Mouse (Mus musculus) midbrain, postnatal 0 days (tissue): Measurements from ENCODE around the gene Tsr1. TPM values are rescaled to one million over a fixed set of nuclear protein-coding genes. Genes with fewer than 3 reads are reported as not detected.

Experiments used
- ATAC-seq: fragments of 200-750 bp; cut with Nextera tagmentation; 2 replicates; pipeline ENCODE4 v1.8.0; 2017; ENCODE audit warnings: moderate number of reproducible peaks, mild to moderate bottlenecking, moderate TSS enrichment, moderate library complexity; ENCODE audit not compliant: low FRiP score
- DNase-seq: peaks from one replicate; pipeline ENCODE4 v3.0.0-alpha.2; 2015; ENCODE audit warnings: low spot score
- H3K27ac ChIP-seq: fragments of 300-500 bp; sonication (generic); 2 replicates; pipeline ENCODE4 v1.5.1; 2014; ENCODE audit warnings: low read depth, mild to moderate bottlenecking, low read length, mixed read lengths
- H3K27me3 ChIP-seq: fragments of 300-500 bp; sonication (generic); 2 replicates; pipeline ENCODE4 v1.6.1; 2014; ENCODE audit warnings: low read length, control low read depth, mixed read lengths; ENCODE audit not compliant: insufficient read depth
- H3K36me3 ChIP-seq: fragments of 300-500 bp; sonication (generic); 2 replicates; pipeline ENCODE4 v1.6.1; 2014; ENCODE audit warnings: low read length, control low read depth, mixed read lengths; ENCODE audit not compliant: insufficient read depth
- H3K4me1 ChIP-seq: fragments of 300-500 bp; sonication (generic); 2 replicates; pipeline ENCODE4 v1.6.1; 2014; ENCODE audit warnings: mild to moderate bottlenecking, control low read depth, antibody characterized with exemption, low read length, mixed read lengths; ENCODE audit not compliant: insufficient read depth
- H3K4me2 ChIP-seq: fragments of 300-500 bp; sonication (generic); 2 replicates; pipeline ENCODE4 v1.6.1; 2014; ENCODE audit warnings: low read depth, mild to moderate bottlenecking, low read length, mixed read lengths; ENCODE audit not compliant: poor library complexity, severe bottlenecking
- H3K4me3 ChIP-seq: fragments of 300-500 bp; sonication (generic); 2 replicates; pipeline ENCODE4 v1.5.1; 2014; ENCODE audit warnings: low read depth, mild to moderate bottlenecking, low read length, moderate library complexity
- H3K9ac ChIP-seq: fragments of 300-500 bp; sonication (generic); replicated peaks from 2 replicates; pipeline ENCODE4 v1.6.1; 2014; ENCODE audit warnings: mild to moderate bottlenecking, low read length, moderate library complexity, mixed read lengths; ENCODE audit not compliant: poor library complexity, severe bottlenecking
- H3K9me3 ChIP-seq: fragments of 300-500 bp; sonication (generic); 2 replicates; pipeline ENCODE4 v1.6.1; 2016; ENCODE audit warnings: low read length, control low read depth
- CTCF ChIP-seq: IDR thresholded peaks from 2 replicates; pipeline ENCODE4 v1.5.1; 2016; ENCODE audit warnings: antibody characterized with exemption, mild to moderate bottlenecking
- WGBS: fragments of 180-500 bp; shearing (Covaris S2); extraction: QIAGEN DNeasy Blood & Tissue Kit; methylation state at CpG from one replicate; pipeline ENCODE4 v1.1.7; 2014; 5-methylcytosine and 5-hydroxymethylcytosine counted together
- polyA plus RNA-seq: library from polyadenylated mRNA; unstranded; fragments of >200 nt; fragmentation: Nextera tagmentation; extraction: Ambion mirVana; gene quantifications from 2 replicates; pipeline ENCODE4 v1.2.1, GENCODE M21; 2015
- total RNA-seq: library from RNA; depleted of rRNA; stranded (reverse); fragments of >200 nt; gene quantifications from 2 replicates; pipeline ENCODE4 v1.2.3, GENCODE M21; 2014

The Tsr1 gene
- total and polyA plus RNA-seq, 2 experiments from 2014 or later: 22.9 to 23.6 TPM

DNA sequence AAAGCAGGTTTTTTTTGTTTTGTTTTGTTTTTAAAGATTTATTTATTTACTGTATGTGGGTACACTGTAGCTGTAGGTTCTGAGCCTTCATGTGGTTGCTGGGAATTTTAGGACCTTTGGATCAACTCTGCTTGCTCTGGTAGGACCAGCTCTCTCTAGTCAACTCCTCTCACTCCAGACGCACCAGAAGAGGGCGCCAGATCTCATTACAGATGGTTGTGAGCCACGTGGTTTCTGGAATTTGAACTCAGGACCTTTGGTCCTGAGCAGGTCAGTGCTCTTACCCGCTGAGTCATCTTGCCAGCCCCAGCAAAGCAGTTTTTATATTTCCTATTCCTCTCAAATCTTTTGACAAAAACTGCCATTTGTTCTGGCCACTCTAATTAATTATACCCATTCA lies 26.3 kb downstream of the Tsr1 start:
- H3K9me3 ChIP-seq: no peaks in the 10 kb centered on the region
- H3K4me1 ChIP-seq: peaks cover 7% of the 10 kb centered on the region; the same call in 1 of the 2 replicates
- TF ChIP-seq CTCF: peak; percentile 60
- 65% methylated on average over 4 of the region's 4 CpGs for WGBS
- no peak for DNase-seq
- H3K27me3 ChIP-seq: no peaks in the 10 kb centered on the region
- no peak overlapping the region for H3K4me3 ChIP-seq
- H3K9ac ChIP-seq: no peak overlapping the region
- ATAC-seq: no peak
- H3K36me3 ChIP-seq: peaks cover 3% of the 10 kb centered on the region; the same call in 1 of the 2 replicates
- H3K27ac ChIP-seq: no peak overlapping the region
- H3K4me2 ChIP-seq: no peak overlapping the region

DNA sequence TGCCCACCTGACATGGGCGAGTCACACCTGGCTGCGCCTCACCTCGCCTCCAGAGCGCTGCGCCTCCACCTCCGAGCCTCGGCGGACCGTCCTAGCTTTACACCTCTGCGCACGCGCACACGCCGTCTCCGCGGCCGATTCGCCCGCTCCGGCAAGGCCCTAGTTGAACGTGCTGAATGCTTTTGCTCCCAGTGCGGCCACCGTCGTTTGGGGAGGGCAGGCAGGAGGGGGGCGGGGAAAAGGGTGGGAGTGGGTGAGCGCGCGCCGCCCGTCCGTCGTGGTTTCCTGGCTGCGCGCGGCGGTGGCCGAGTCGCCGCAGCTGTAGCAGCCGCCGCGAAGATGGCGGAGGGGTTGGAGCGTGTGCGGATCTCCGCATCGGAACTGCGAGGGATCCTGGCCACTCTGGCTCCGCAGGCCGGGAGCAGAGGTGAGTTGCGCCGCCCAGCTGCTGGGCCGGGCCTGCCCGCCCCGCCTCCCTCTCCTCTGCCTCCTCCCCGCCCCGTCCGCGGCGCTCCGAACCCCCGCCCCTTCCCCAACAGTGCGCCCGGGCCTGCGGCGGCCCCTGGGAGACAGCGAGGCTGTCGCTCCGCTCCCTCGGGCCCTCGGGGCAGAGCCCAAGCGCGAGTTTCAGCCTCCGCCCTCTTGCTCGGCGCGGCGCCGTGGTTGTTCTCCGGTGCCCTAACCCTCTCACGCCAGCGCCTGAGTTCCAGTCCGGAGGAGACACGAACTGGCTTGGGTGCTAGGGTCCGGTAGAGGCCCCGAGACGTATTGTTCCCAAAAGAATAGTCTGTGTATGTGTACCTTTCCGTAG lies 27.9 kb downstream of the Tsr1 start, which contains the start of the genes Smg6 and Srr:
Smg6 (plus strand) TSS at position 247 of the 811 bp plus-strand sequence.
Srr (minus strand) TSS at position 372 of the 811 bp plus-strand sequence.
- WGBS: under 1% methylated on average over 70 of the region's 88 CpGs
- peak within 1 kb of the TSS; percentile 68 for H3K4me2 ChIP-seq
- peak; percentile 95 for ATAC-seq
- peak within 1 kb of the TSS; percentile 96 for H3K9ac ChIP-seq
- peaks cover 7% of the 10 kb centered on the region; the same call in 1 of the 2 replicates for H3K4me1 ChIP-seq
- no peaks in the 10 kb centered on the region for H3K9me3 ChIP-seq
- H3K36me3 ChIP-seq: no peaks in the 10 kb centered on the region
- TF ChIP-seq CTCF: peak; percentile 13; the same call in 1 of the 2 replicates
- peak within 1 kb of the TSS; percentile 94 for H3K4me3 ChIP-seq
- peak within 1 kb of the TSS; percentile 94 for H3K27ac ChIP-seq
- DNase-seq: peak; percentile 97
- no peaks in the 10 kb centered on the region for H3K27me3 ChIP-seq

DNA sequence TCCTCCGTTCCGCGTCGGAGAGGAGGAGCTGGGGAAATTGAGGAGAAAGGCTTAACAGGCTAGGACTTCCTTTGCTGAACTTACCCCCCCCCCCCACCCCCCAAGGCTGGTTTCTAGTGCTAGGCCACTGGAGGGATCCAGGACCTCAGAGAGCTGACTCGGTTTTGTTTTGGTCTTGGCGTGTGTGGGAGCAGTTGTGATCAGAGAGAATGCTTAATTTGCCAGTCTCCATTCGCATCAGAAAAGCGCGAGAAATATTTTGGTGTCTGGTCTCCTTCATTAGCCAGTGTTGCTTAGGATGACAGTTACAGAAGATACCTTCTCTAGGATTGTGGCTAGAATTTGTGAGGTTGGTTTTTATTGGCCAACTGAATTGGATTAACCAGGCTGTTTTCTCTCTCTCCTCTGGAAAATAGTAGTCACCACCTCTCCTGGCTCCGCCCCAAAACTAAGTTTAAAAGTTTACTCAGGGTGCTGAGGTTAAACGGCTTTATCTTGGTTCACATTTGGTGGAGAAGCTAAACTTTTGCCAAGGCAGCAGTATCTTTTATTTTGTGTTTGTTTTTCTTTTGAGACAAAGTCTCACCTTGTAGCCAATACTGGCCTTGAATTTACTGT lies 28.6 kb downstream of the Tsr1 start:
- Histone ChIP-seq H3K27ac (peak overlapping the region; percentile 94), H3K9me3 (no peaks in the 10 kb centered on the region), H3K27me3 (no peaks in the 10 kb centered on the region), H3K4me1 (peaks cover 7% of the 10 kb centered on the region; the same call in 1 of the 2 replicates), H3K4me2 (peak overlapping the region; percentile 68), H3K4me3 (peak overlapping the region; percentile 94), H3K9ac (peak overlapping the region; percentile 96), H3K36me3 (no peaks in the 10 kb centered on the region)
- TF ChIP-seq CTCF: no peak
- WGBS: 9% methylated on average over 11 of the region's 11 CpGs
- DNase-seq: peak; percentile 3
- 0 out of 2 replicates have a peak, but pooled peaks have one; percentile 11 for ATAC-seq

DNA sequence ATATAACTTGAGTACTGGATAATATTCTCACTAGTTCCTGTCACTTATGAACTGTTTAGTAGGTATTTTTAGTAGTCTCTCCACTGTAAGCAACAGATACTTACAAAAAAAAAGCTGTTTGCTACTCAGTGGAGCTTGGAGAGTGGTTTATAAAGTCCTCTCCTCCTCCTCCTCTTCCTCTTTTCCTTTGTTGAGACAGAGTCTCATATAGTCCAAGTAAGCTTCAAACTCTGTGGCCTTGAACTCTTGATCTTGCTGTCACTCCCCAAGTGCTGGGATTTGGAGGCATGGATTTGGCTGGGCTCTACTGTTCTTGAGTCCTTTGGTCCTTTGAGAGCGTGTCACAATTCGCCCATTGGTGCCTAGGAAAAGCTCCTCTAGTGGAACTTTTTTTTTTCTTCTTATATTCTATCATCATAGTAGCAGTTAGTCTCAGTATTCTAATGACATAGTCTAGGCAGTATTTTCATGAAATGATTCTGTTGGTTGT lies 29.4 kb downstream of the Tsr1 start:
- WGBS: 91% methylated on average over 2 of the region's 2 CpGs
- Histone ChIP-seq H3K27ac (no peak overlapping the region), H3K4me1 (peaks cover 7% of the 10 kb centered on the region; the same call in 1 of the 2 replicates), H3K27me3 (no peaks in the 10 kb centered on the region), H3K4me3 (no peak overlapping the region), H3K9me3 (no peaks in the 10 kb centered on the region), H3K9ac (no peak overlapping the region), H3K4me2 (no peak overlapping the region), H3K36me3 (no peaks in the 10 kb centered on the region)
- TF ChIP-seq CTCF: no peak
- ATAC-seq: no peak
- no peak for DNase-seq

DNA sequence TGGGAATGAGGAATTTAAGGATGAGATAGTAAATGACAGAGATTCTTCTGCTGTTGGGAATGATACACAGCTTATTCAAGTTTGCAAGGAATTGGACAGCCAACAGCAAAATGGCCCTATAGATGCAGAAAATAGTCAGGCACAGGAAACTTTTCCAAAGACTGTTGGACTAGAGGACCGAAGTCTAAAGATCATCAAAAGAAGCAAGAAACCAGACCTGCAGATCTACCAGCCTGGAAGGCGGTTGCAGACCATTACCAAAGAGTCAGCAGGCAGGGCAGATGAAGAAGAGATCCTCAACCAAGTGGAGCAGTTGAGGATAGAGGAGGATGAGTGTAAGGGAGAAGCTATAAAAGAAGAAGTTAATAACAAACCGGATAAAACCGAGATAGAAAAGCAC lies 31.2 kb downstream of the Tsr1 start:
- no peak for DNase-seq
- Histone ChIP-seq H3K27ac (no peak overlapping the region), H3K36me3 (peaks cover under 1% of the 10 kb centered on the region; the same call in 1 of the 2 replicates), H3K4me1 (peaks cover 7% of the 10 kb centered on the region; the same call in 1 of the 2 replicates), H3K9me3 (no peaks in the 10 kb centered on the region), H3K4me2 (no peak overlapping the region), H3K4me3 (no peak overlapping the region), H3K9ac (no peak overlapping the region), H3K27me3 (no peaks in the 10 kb centered on the region)
- ATAC-seq: no peak
- 96% methylated on average over 4 of the region's 4 CpGs for WGBS
- no peak for TF ChIP-seq CTCF
